17 mouse cellular contexts compared by ENCODE assay signal in the genomic region with DNA sequence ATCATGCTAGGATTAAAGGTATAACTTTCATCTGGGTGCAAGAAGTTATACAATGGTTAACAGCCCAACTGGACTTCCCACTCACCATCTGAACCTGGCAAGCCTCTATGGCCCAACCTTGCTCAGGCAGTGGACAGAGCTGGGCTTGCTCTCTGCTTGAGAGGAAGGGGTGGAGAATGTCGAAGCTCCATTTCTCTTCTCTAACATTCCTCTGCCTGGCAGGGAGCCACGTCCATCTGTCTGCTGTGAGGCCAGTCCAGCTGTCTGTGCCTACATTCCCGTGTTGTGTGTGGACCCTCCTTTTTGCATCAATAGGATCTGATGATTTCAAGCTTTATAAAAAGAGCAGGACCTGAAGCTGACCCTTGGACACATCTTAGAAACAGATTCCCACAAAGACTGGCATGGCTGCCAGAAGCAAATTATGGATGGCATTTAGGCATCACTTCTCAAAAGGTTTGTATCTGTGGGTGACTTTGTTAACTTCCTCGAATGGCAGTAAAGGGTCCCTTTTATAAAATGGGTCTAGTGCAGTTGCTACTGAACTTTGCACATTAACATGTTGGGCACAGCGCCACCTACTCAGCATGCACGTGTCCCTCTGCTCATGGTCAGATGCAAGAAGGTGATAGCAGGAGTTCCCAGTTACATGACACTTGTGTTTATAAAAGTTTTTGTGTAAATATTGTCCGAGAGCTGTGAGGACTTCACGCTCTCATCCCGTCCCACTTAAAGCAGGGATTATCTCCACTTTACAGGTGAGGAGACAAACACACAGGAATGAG. TPM values are rescaled to one million over a fixed set of nuclear protein-coding genes. Genes with fewer than 3 reads are reported as not detected.
A peak's percentile ranks its signal among the peaks of the same experiment; 100 is the strongest.
DNase-seq lines count a peak whose midpoint lies in the region; TF ChIP-seq lines count a peak whose summit lies in the region.
"Had no signal": no experiment of that assay in that cellular context is flagged by ENCODE, and none has a peak within 500 bp of the region (broad histone marks: within the 10 kb centered on the region; RNA-seq: fewer than 3 reads in every experiment).

No protein-coding gene starts in this region.

- H3K27me3 ChIP-seq in CH12.LX (replicated peaks): no peaks in the 10 kb centered on the region
- H3K27me3 ChIP-seq: embryonic facial prominence, embryonic 15.5 days; heart, embryonic 12.5 days; neural tube, embryonic 12.5 days had no signal

- intact Hi-C loops in gastrocnemius, postnatal 14 days (cut with DNase I; ENCODE audit: low total_unique reads): no loop called here
- intact Hi-C loops in gastrocnemius, postnatal 36 days (cut with DNase I): no loop called here

- no peaks in the 10 kb centered on the region for H3K36me3 ChIP-seq in CH12.LX (replicated peaks in 1 of 2; ENCODE audit: control insufficient read depth in 1 of 2, insufficient read depth in 1 of 2, low read length in 1 of 2)
- H3K36me3 ChIP-seq: embryonic facial prominence, embryonic 15.5 days; forebrain, embryonic 10.5 days; heart, embryonic 12.5 days; midbrain, embryonic 10.5 days; neural tube, embryonic 12.5 days had no signal

- TF ChIP-seq EP300 in CH12.LX (IDR thresholded peaks at IDR 0.05; ENCODE audit: low read length): no peak

- H3K79me2 ChIP-seq in CH12.LX (replicated peaks; ENCODE audit: control insufficient read depth, extremely low read depth, insufficient read depth, poor library complexity, severe bottlenecking): no peaks in the 10 kb centered on the region

- DNase-seq in gastrocnemius, postnatal 14 days: peak; percentile 20
- no peak for DNase-seq in gastrocnemius, postnatal 36 days
- DNase-seq in kidney, postnatal 10 days: peak; percentile 28
- no peak for DNase-seq in kidney, adult 11 months
- DNase-seq in CH12.LX (ENCODE audit: extremely low read depth): no peak
- peak; percentile 17 to 37 for DNase-seq in kidney, postnatal 4 days
- no peak for DNase-seq in frontal cortex, postnatal 25 days (ENCODE audit: low spot score in 2 of 2)
- DNase-seq: cerebellum, adult 9-10 months; gastrocnemius, postnatal 25 days; right cerebral cortex, postnatal 14 days; thymus, postnatal 14 days had no signal

- no peak overlapping the region for H3K9ac ChIP-seq in CH12.LX (ENCODE audit: insufficient read depth, low read depth)
- H3K9ac ChIP-seq: embryonic facial prominence, embryonic 15.5 days; heart, embryonic 12.5 days; neural tube, embryonic 12.5 days had no signal

- H3K4me2 ChIP-seq in CH12.LX (ENCODE audit: insufficient read depth, low read depth, poor library complexity, severe bottlenecking): no peak overlapping the region
- H3K4me2 ChIP-seq: embryonic facial prominence, embryonic 15.5 days; heart, embryonic 12.5 days; liver, embryonic 11.5 days; neural tube, embryonic 12.5 days had no signal

- H3K4me1 ChIP-seq in CH12.LX (ENCODE audit: control insufficient read depth in 1 of 2, insufficient read depth in 2 of 2): peaks cover 5 to 17% of the 10 kb centered on the region in 2 experiments; a peak in 3 of 4 replicates
- H3K4me1 ChIP-seq: neural tube, embryonic 12.5 days had no signal

- dilution Hi-C loops in CH12.LX (cut with MboI; ENCODE audit: extremely low pct_ligation_motif_present, extremely low pct_unique_long_range_greater_than_20kb, low sequenced_read_pairs): no loop called here

- TF ChIP-seq RAD21 in CH12.LX (IDR thresholded peaks at IDR 0.05; ENCODE audit: low read depth, low read length): no peak

- no peak for TF ChIP-seq POLR2A in CH12.LX (IDR thresholded peaks at IDR 0.05; ENCODE audit: low read depth, low read length)

- no peaks in the 10 kb centered on the region for H3K9me3 ChIP-seq in CH12.LX (replicated peaks; ENCODE audit: low read length)
- H3K9me3 ChIP-seq: embryonic facial prominence, embryonic 15.5 days; forebrain, embryonic 10.5 days; heart, embryonic 12.5 days; midbrain, embryonic 10.5 days; neural tube, embryonic 12.5 days had no signal

- peak in 1 of 2 experiments; percentile 32; a peak in 1 of 4 replicates for TF ChIP-seq CTCF in CH12.LX (conservative IDR thresholded peaks at IDR 0.05 in 1 of 2, IDR thresholded peaks at IDR 0.05 in 1 of 2; ENCODE audit: low read depth in 2 of 2, low read length in 2 of 2)

- in situ Hi-C loops in CH12.LX (cut with MboI; ENCODE audit: low pct_ligation_motif_present, low pct_unique_long_range_greater_than_20kb, low sequenced_read_pairs): loop anchor here (25.0 kb wide), 1 partner anchor 638 kb away; no protein-coding TSS in a partner anchor

- H3K27ac ChIP-seq in CH12.LX (ENCODE audit: insufficient read depth, low read depth): no peak overlapping the region
- H3K27ac ChIP-seq: embryonic facial prominence, embryonic 15.5 days; forebrain, embryonic 10.5 days; midbrain, embryonic 10.5 days; neural tube, embryonic 12.5 days had no signal

- H3K4me3 ChIP-seq in CH12.LX (replicated peaks in 1 of 3; ENCODE audit: low read depth in 2 of 3, low read length in 2 of 3, poor library complexity in 1 of 3): no peak overlapping the region
- H3K4me3 ChIP-seq: embryonic facial prominence, embryonic 15.5 days; forebrain, embryonic 10.5 days; heart, embryonic 12.5 days; midbrain, embryonic 10.5 days; neural tube, embryonic 12.5 days had no signal

TF ChIP-seq in CH12.LX, 34 proteins besides CTCF, POLR2A, EP300 and RAD21:
- TF ChIP-seq MEF2A (IDR thresholded peaks at IDR 0.05; ENCODE audit: borderline replicate concordance, low read depth, low read length) (no peak), MYC (IDR thresholded peaks at IDR 0.05; ENCODE audit: low read depth, low read length) (0 out of 2 replicates have a peak, but pooled peaks have one; percentile 16), JUND (conservative IDR thresholded peaks at IDR 0.05; ENCODE audit: low read depth, low read length) (no peak), KAT2A (IDR thresholded peaks at IDR 0.05; ENCODE audit: insufficient replicate concordance, low read length) (no peak)

RNA-seq across cellular contexts. Expression of gene Lmo4, which starts 20.6 kb away (rescaled TPM):
- total RNA-seq in gastrocnemius, postnatal 14 days (2021): 10 to 100 TPM; 16.2 to 19.6 TPM
- 10 to 100 TPM; 17.5 to 18.5 TPM for total RNA-seq in gastrocnemius, postnatal 36 days (2021)
- total RNA-seq in CH12.LX (2012; rRNA removed): 34.5 and 46.3 TPM in 2 replicates
- 51.1 and 57.6 TPM in 2 replicates for total RNA-seq in CH12.LX (2014; rRNA removed)
- polyA plus RNA-seq in CH12.LX (2012; ENCODE audit: insufficient read length, low read depth): 51.5 and 64.0 TPM in 2 replicates

Comparison
In these comparisons a context has a peak if more than half of its experiments do, and no peak if none do; other contexts are left out.
1. DNase-seq: peak in gastrocnemius, postnatal 14 days (single experiment), kidney, postnatal 10 days (single experiment) and kidney, postnatal 4 days (2 of 2); none in gastrocnemius, postnatal 36 days (0 of 2), kidney, adult 11 months (single experiment), CH12.LX (single experiment) and frontal cortex, postnatal 25 days (0 of 2).